Mouse (Mus musculus) ES-Bruce4 (cell line): Measurements from ENCODE around the gene Tanc1. TPM values are rescaled to one million over a fixed set of nuclear protein-coding genes. Genes with fewer than 3 reads are reported as not detected.

Experiments used
- H3K27ac ChIP-seq: 2 replicates; pipeline ENCODE4 v1.5.1; 2012; ENCODE audit warnings: low read length, inconsistent platforms; ENCODE audit not compliant: insufficient read depth
- H3K27me3 ChIP-seq: 2 replicates; pipeline ENCODE4 v1.6.1; 2012; ENCODE audit warnings: mild to moderate bottlenecking, low read length, inconsistent platforms; ENCODE audit not compliant: control insufficient read depth, poor library complexity, insufficient read depth, severe bottlenecking
- H3K36me3 ChIP-seq: 2 replicates; pipeline ENCODE4 v1.6.1; 2012; ENCODE audit warnings: inconsistent platforms, mild to moderate bottlenecking, low read length, moderate library complexity; ENCODE audit not compliant: control insufficient read depth, poor library complexity, insufficient read depth, severe bottlenecking
- H3K4me1 ChIP-seq: one replicate; pipeline ENCODE4 v1.8.1; 2011; ENCODE audit warnings: low read length; ENCODE audit not compliant: control insufficient read depth, insufficient read depth
- H3K4me3 ChIP-seq: 2 replicates; pipeline ENCODE4 v1.5.1; 2011; ENCODE audit warnings: low read depth, mild to moderate bottlenecking, low read length
- H3K9ac ChIP-seq: 2 replicates; pipeline ENCODE4 v1.6.1; 2012; ENCODE audit warnings: low read depth, mild to moderate bottlenecking, inconsistent platforms; ENCODE audit not compliant: poor library complexity, severe bottlenecking
- H3K9me3 ChIP-seq: replicated peaks from 2 replicates; pipeline ENCODE4 v1.6.1; 2012; ENCODE audit warnings: mild to moderate bottlenecking, low read length, inconsistent platforms; ENCODE audit not compliant: control insufficient read depth, poor library complexity, insufficient read depth, severe bottlenecking
- CTCF ChIP-seq: IDR thresholded peaks from one replicate; pipeline ENCODE4 v1.8.1; 2011; ENCODE audit warnings: low read depth, low read length
- EP300 ChIP-seq: IDR thresholded peaks from 2 replicates; pipeline ENCODE4 v1.6.1; 2011; ENCODE audit warnings: low read depth, low read length; ENCODE audit not compliant: insufficient read depth
- POLR2A ChIP-seq: IDR thresholded peaks from one replicate; pipeline ENCODE4 v1.8.1; 2011; ENCODE audit warnings: low read length; ENCODE audit not compliant: insufficient read depth
- polyA plus RNA-seq: library from polyadenylated mRNA; stranded (reverse); fragments of >200 nt; gene quantifications from 2 replicates; pipeline ENCODE4 v1.2.4, GENCODE M21; 2011; ENCODE audit warnings: low read depth; ENCODE audit not compliant: missing spikeins, insufficient read depth, insufficient read length

Tanc1 gene
- polyA plus RNA-seq, 1 experiment = 62.4 TPM

DNA sequence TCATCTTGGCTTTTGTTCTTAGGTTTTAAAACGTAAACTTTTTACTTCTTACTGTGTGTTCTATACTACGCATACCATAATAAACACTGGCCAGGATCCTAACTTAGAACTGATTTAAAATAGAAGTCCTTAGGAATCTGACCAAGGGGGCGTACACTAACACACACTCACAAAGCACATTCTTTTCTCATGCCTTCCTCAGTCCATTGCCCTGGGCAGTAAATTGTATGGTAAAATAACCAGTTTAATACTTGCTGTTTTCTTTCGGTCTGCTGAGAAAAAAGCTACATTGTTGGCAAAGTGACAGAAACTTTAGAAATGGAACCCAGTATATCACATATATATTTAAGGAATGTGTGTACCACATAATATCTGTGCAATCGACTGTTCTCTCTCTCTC is 2.9 kb upstream of the Tanc1 start:
- Histone ChIP-seq H3K4me3 (no peak overlapping the region), H3K9ac (no peak overlapping the region), H3K36me3 (no peaks in the 10 kb centered on the region), H3K4me1 (no peaks in the 10 kb centered on the region), H3K9me3 (no peaks in the 10 kb centered on the region), H3K27ac (no peak overlapping the region), H3K27me3 (no peaks in the 10 kb centered on the region)
- TF ChIP-seq CTCF (no peak), POLR2A (no peak), EP300 (no peak)

DNA sequence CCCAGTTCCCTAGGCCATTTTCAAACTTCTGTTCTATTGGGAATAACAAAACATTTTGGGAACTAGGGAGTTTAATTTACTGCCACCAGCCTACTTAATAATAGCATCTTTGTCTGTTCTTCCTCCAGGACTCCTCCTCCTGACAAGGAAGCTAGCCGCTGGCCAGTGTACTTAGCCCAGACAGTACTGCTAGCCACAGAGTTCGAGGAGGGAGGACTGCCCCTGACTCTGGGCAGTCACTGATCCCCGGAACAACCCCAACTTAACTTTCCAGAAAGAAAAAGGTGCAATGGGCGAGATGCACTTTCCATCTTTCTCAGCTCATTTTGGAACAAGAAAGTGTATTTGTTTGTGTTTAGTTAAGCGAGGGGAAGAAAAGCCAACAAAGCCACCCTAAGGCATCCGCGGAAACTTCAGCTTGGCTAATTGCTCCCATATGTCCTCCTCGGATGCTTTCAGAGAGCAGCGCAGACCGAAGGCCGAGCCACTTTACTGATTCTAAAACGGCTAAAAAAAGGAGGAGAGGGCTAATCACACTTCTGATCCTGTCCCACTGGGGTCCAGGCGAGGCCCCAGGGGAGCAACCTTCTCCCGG is 529 bp upstream of the Tanc1 start:
- TF ChIP-seq EP300 (no peak), CTCF (no peak), POLR2A (no peak)
- Histone ChIP-seq H3K9ac (peak overlapping the region; percentile 92), H3K36me3 (no peaks in the 10 kb centered on the region), H3K27me3 (no peaks in the 10 kb centered on the region), H3K4me1 (no peaks in the 10 kb centered on the region), H3K9me3 (no peaks in the 10 kb centered on the region), H3K27ac (peak overlapping the region; percentile 84), H3K4me3 (peak overlapping the region; percentile 69)

- Histone ChIP-seq H3K9ac (peak overlapping the region; percentile 92), H3K4me3 (peak overlapping the region; percentile 69), H3K27ac (peak overlapping the region; percentile 7; the same call in 1 of the 2 replicates), H3K36me3 (no peaks in the 10 kb centered on the region), H3K9me3 (no peaks in the 10 kb centered on the region), H3K27me3 (no peaks in the 10 kb centered on the region), H3K4me1 (peaks cover 2% of the 10 kb centered on the region)
- TF ChIP-seq EP300 (no peak), POLR2A (no peak), CTCF (no peak)
Observed at GRCm38 (mm10) chr2:59612733-59613473, 1.1 kb downstream of the Tanc1 start.

- no peak for TF ChIP-seq EP300
- no peak for TF ChIP-seq POLR2A
- no peak for TF ChIP-seq CTCF
- H3K36me3 ChIP-seq = no peaks in the 10 kb centered on the region
- peak overlapping the region; percentile 92 for H3K9ac ChIP-seq
- peaks cover 2% of the 10 kb centered on the region for H3K4me1 ChIP-seq
- H3K27me3 ChIP-seq = no peaks in the 10 kb centered on the region
- H3K9me3 ChIP-seq = no peaks in the 10 kb centered on the region
- no peak overlapping the region for H3K27ac ChIP-seq
- H3K4me3 ChIP-seq = peak overlapping the region; percentile 69
Observed at GRCm38 (mm10) chr2:59613474-59614019, 1.7 kb downstream of the Tanc1 start.

GRCm38 (mm10) chr2:59616890-59617289 is 5.0 kb downstream of the Tanc1 start:
- TF ChIP-seq EP300 (peak; percentile 79; the same call in 1 of the 2 replicates), POLR2A (no peak), CTCF (no peak)
- peaks cover 2% of the 10 kb centered on the region for H3K4me1 ChIP-seq
- H3K27ac ChIP-seq = peak overlapping the region; percentile 55
- H3K27me3 ChIP-seq = no peaks in the 10 kb centered on the region
- H3K9ac ChIP-seq = no peak overlapping the region
- no peak overlapping the region for H3K4me3 ChIP-seq
- H3K9me3 ChIP-seq = no peaks in the 10 kb centered on the region
- H3K36me3 ChIP-seq = no peaks in the 10 kb centered on the region

DNA sequence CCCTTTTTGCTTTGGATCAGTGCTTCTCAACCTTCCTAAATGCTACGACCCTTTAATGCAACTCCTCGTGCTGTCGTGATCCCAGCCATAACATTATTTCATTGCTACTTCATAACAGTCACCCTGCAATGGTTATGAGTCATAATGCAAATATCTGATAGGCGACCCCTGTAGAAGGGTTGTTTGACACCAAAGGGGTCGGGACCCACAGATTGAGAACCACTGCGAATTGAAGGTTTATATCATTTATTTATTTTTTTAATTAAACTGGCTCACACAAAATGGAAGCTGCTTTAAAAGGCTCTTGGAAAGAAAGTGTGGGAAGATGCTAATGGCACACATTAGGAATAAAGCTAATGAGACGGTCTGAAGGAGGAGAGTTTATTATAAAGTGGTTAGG is 7.2 kb downstream of the Tanc1 start:
- no peaks in the 10 kb centered on the region for H3K36me3 ChIP-seq
- peaks cover 5% of the 10 kb centered on the region for H3K4me1 ChIP-seq
- no peak overlapping the region for H3K27ac ChIP-seq
- no peak overlapping the region for H3K4me3 ChIP-seq
- H3K27me3 ChIP-seq = no peaks in the 10 kb centered on the region
- TF ChIP-seq EP300 = no peak
- no peak for TF ChIP-seq POLR2A
- TF ChIP-seq CTCF = no peak
- H3K9me3 ChIP-seq = no peaks in the 10 kb centered on the region
- no peak overlapping the region for H3K9ac ChIP-seq
